Mouse (Mus musculus): ENCODE results near the gene Cntd1.
A peak's percentile ranks its signal among the peaks of the same experiment; 100 is the strongest.

DNA sequence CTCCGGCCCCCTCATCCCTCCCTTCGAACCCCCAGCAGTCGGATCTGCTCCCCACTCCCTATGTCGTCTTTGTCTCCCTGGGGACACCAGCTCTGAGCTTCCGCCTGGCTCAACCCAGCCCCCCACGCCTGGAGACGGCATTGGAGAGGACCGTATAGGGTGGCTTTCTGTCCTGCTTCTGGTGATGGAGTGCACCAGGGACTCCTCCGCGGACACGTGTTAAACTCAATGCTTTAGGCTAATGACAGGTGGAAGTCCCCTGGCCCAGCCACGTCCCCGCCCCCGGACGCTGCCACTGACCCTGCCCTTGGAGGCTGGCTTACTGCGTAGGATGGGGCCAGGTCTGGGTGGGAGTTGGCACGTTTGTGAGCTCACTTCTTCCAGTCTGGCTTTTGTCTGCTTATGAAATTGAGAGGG, 37.7 kb downstream of the Cntd1 start:
- no peak for TF ChIP-seq USF1 (IDR thresholded peaks at IDR 0.05; ENCODE audit: low read depth)
- TF ChIP-seq CTCF (IDR thresholded peaks at IDR 0.05; ENCODE audit: control insufficient read depth, insufficient read depth, insufficient read length), result no peak
- no peak for TF ChIP-seq MAX (IDR thresholded peaks at IDR 0.05)
- TF ChIP-seq MYOD1 (IDR thresholded peaks at IDR 0.05; ENCODE audit: control insufficient read depth, insufficient read length, low read depth), result peak; percentile 9
- TF ChIP-seq CEBPB (IDR thresholded peaks at IDR 0.05; ENCODE audit: low read depth), result no peak
- no peak for TF ChIP-seq FOSL1 (IDR thresholded peaks at IDR 0.05; ENCODE audit: insufficient read depth, low read length, poor library complexity, severe bottlenecking)

Measured in C2C12 (cell line).